Mouse (Mus musculus): Measurements from ENCODE around the gene Gm29666.

Gm29666 gene

GRCm38 (mm10) chr15:84919938-84920337 is at the start of gene Gm29666:
Gm29666 (minus strand) TSS chr15:84920038.
- DNase-seq = no peak

GRCm38 (mm10) chr15:84968534-84968933 is 48.7 kb upstream of the Gm29666 start:
- no peak for DNase-seq

GRCm38 (mm10) chr15:84965575-84966360 is 45.9 kb upstream of the Gm29666 start:
- no peak for DNase-seq

- DNase-seq = no peak
Observed at GRCm38 (mm10) chr15:84964771-84965170, 44.9 kb upstream of the Gm29666 start.

- DNase-seq = no peak
Observed at GRCm38 (mm10) chr15:84962518-84962917, 42.7 kb upstream of the Gm29666 start.

- DNase-seq = peak; percentile 87
Observed at GRCm38 (mm10) chr15:84960692-84961091, 40.9 kb upstream of the Gm29666 start.

- DNase-seq = no peak
Observed at GRCm38 (mm10) chr15:84959891-84960290, 40.1 kb upstream of the Gm29666 start.

- no peak for DNase-seq
Observed at GRCm38 (mm10) chr15:84958331-84958730, 38.5 kb upstream of the Gm29666 start.

- peak; percentile 83 for DNase-seq
Observed at GRCm38 (mm10) chr15:84957851-84958250, 38.0 kb upstream of the Gm29666 start.

- DNase-seq = no peak
Observed at GRCm38 (mm10) chr15:84953259-84953658, 33.4 kb upstream of the Gm29666 start.

- peak; percentile 87 for DNase-seq
Observed at GRCm38 (mm10) chr15:84950053-84950452, 30.2 kb upstream of the Gm29666 start.

- DNase-seq = no peak
Observed at GRCm38 (mm10) chr15:84948990-84949389, 29.2 kb upstream of the Gm29666 start.

- DNase-seq = no peak
Observed at GRCm38 (mm10) chr15:84944319-84944718, 24.5 kb upstream of the Gm29666 start.

- peak; percentile 73 for DNase-seq
Observed at GRCm38 (mm10) chr15:84942647-84943285, 22.9 kb upstream of the Gm29666 start.

GRCm38 (mm10) chr15:84940102-84940501 is 20.3 kb upstream of the Gm29666 start:
- no peak for DNase-seq

- DNase-seq = peak; percentile 67
Observed at GRCm38 (mm10) chr15:84934901-84935300, 15.1 kb upstream of the Gm29666 start.

- DNase-seq = no peak
Observed at GRCm38 (mm10) chr15:84932351-84932750, 12.5 kb upstream of the Gm29666 start.

GRCm38 (mm10) chr15:84925495-84926018 is 5.7 kb upstream of the Gm29666 start:
- no peak for DNase-seq

- no peak for DNase-seq
Observed at GRCm38 (mm10) chr15:84924781-84925315, 5.0 kb upstream of the Gm29666 start.

- DNase-seq = no peak
Observed at GRCm38 (mm10) chr15:84923508-84924181, 3.8 kb upstream of the Gm29666 start.

GRCm38 (mm10) chr15:84922884-84923507 is 3.2 kb upstream of the Gm29666 start, which contains the start of gene Nup50:
Nup50 (plus strand) TSS chr15:84923411.
- peak; percentile 99 for DNase-seq

GRCm38 (mm10) chr15:84913201-84913600 is 6.6 kb downstream of the Gm29666 start:
- DNase-seq = no peak
